Mouse (Mus musculus): ENCODE data around the gene Pkp1. TPM values are rescaled to one million over a fixed set of nuclear protein-coding genes. Genes with fewer than 3 reads are reported as not detected.

The Pkp1 gene
- polyA plus RNA-seq, 1 experiment: not detected

DNA sequence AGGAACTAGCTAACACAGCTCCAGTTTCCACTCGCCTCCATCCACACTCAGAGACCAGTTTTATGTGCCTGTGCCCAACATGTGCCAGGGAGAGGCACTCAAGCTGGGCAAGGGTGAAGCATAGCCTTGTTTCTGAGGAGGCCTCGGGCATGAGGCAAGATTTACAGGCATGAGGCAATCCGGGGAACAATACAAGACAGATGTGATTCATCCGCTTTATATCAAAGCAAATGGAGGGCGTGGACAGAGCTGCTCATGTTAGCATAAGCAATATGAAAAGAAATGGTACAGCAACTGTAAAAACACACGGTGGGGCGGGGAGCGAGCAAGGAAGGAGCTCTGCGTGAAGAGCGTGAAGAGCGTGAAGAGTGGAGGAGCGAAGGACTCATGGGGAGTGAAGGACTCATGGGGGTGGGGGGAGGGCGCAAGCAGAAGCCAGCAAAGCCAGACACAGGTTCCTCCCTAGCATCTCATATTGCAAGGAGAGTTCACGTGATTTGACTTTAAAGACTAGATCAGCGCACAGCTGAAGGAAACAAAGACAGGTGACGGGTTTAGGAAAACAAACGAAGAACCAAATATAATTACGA lies 14.8 kb upstream of the Pkp1 start:
- TF ChIP-seq CTCF (IDR thresholded peaks at IDR 0.05; ENCODE audit: extremely low read depth, insufficient read depth, insufficient read length, insufficient replicate concordance): no peak
- no peak for TF ChIP-seq POLR2A (IDR thresholded peaks at IDR 0.05; ENCODE audit: low read depth, low read length)
- Histone ChIP-seq H3K4me3 (ENCODE audit: extremely low read depth, insufficient read depth, insufficient read length) (no peak overlapping the region), H3K4me1 (ENCODE audit: control insufficient read depth, insufficient read depth, insufficient read length) (peaks cover 7% of the 10 kb centered on the region; the same call in 1 of the 2 replicates), H3K27ac (ENCODE audit: insufficient read depth, low read length) (no peak overlapping the region), H3K36me3 (ENCODE audit: control insufficient read depth, insufficient read depth, low read length) (no peaks in the 10 kb centered on the region), H3K27me3 (ENCODE audit: control insufficient read depth, insufficient read depth, low read length) (no peaks in the 10 kb centered on the region)
- no peak for DNase-seq (ENCODE audit: low read depth in 1 of 2, low spot score in 2 of 2)
- 90% methylated on average over 18 of the region's 18 CpGs for WGBS

DNA sequence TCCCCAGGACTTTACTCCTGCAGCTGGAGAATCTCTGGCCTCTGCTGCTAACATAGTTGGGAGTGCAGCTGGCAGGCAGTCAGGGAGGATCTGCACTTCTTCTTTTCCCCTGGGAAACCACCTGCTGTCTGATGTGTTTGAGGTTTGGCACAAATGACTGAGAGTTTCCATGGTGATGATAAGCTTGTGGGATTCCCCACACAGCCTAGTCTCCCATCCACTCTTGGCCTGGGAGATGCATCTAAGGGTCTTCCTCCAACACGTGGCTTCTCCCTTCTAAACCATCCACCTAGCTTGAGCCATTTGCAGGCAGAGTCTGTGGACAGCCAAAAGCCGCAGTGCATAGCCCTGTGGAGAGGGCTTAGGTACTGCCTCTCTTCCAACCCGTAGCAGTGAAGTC lies 10.9 kb upstream of the Pkp1 start:
- no peak overlapping the region for H3K27ac ChIP-seq (ENCODE audit: insufficient read depth, low read length)
- H3K27me3 ChIP-seq (ENCODE audit: control insufficient read depth, insufficient read depth, low read length): no peaks in the 10 kb centered on the region
- no peak overlapping the region for H3K4me3 ChIP-seq (ENCODE audit: extremely low read depth, insufficient read depth, insufficient read length)
- H3K4me1 ChIP-seq (ENCODE audit: control insufficient read depth, insufficient read depth, insufficient read length): peaks cover 7% of the 10 kb centered on the region; the same call in 1 of the 2 replicates
- DNase-seq (ENCODE audit: low read depth in 1 of 2, low spot score in 2 of 2): no peak
- TF ChIP-seq POLR2A (IDR thresholded peaks at IDR 0.05; ENCODE audit: low read depth, low read length) (no peak), CTCF (IDR thresholded peaks at IDR 0.05; ENCODE audit: extremely low read depth, insufficient read depth, insufficient read length, insufficient replicate concordance) (no peak)
- H3K36me3 ChIP-seq (ENCODE audit: control insufficient read depth, insufficient read depth, low read length): no peaks in the 10 kb centered on the region
- 45% methylated on average over 3 of the region's 3 CpGs for WGBS

DNA sequence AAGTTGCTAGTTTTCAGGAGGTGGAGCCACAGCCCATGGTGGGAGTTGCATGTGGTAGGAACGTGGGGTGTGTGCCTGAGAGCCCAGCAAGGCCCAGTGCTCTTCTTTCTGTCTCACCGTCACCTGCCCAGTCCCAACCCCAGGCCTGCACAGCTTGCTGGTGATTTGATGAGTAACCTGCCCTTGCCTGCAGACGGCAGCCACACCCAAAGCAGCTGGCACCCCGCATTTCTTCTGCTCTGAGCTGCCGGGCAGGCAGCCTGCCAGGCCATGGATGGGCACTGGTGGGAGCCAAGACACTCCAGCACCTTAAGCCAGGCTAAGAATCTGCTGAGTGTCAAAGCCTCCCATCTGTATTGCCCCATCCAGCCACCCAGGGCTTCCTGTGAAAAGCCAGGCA lies 6.8 kb upstream of the Pkp1 start:
- Histone ChIP-seq H3K27ac (ENCODE audit: insufficient read depth, low read length) (no peak overlapping the region), H3K4me3 (ENCODE audit: extremely low read depth, insufficient read depth, insufficient read length) (no peak overlapping the region), H3K4me1 (ENCODE audit: control insufficient read depth, insufficient read depth, insufficient read length) (peaks cover 7% of the 10 kb centered on the region; the same call in 1 of the 2 replicates), H3K36me3 (ENCODE audit: control insufficient read depth, insufficient read depth, low read length) (no peaks in the 10 kb centered on the region), H3K27me3 (ENCODE audit: control insufficient read depth, insufficient read depth, low read length) (no peaks in the 10 kb centered on the region; the same call in 1 of the 2 replicates)
- TF ChIP-seq POLR2A (IDR thresholded peaks at IDR 0.05; ENCODE audit: low read depth, low read length) (no peak), CTCF (IDR thresholded peaks at IDR 0.05; ENCODE audit: extremely low read depth, insufficient read depth, insufficient read length, insufficient replicate concordance) (no peak)
- 58% methylated on average over 5 of the region's 5 CpGs for WGBS
- no peak for DNase-seq (ENCODE audit: low read depth in 1 of 2, low spot score in 2 of 2)

DNA sequence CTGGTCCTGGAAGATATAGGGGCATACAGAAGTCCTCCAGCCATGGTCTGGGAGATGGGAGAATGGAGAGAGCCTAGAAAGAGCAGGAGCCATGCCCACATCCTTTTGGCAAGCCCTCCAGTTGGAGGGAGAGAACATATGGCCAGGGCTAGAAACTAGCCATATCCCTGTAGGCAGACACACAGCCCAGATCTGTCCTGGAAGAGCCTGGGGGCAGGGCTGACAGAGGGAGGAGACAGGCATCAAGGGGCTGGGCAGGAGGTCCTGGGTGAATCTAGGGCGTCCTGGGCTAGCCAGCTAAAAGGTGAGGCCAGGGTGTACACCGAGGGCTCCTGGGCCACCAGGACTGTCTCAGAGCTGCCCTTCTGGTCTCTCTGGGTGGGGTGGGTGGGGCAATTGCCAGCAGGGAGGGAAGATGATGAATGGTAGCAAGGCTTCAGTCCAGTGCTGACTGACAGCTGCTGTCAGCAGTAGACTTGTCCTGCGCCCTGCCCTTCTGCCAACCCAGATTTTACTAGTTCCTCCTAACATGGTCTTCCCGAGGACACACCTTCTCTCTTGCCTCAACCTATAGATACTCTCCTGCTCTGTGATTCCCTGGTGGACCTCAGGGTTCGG lies 5.5 kb upstream of the Pkp1 start:
- no peaks in the 10 kb centered on the region; the same call in 1 of the 2 replicates for H3K27me3 ChIP-seq (ENCODE audit: control insufficient read depth, insufficient read depth, low read length)
- 76% methylated on average over 5 of the region's 5 CpGs for WGBS
- H3K27ac ChIP-seq (ENCODE audit: insufficient read depth, low read length): no peak overlapping the region

DNA sequence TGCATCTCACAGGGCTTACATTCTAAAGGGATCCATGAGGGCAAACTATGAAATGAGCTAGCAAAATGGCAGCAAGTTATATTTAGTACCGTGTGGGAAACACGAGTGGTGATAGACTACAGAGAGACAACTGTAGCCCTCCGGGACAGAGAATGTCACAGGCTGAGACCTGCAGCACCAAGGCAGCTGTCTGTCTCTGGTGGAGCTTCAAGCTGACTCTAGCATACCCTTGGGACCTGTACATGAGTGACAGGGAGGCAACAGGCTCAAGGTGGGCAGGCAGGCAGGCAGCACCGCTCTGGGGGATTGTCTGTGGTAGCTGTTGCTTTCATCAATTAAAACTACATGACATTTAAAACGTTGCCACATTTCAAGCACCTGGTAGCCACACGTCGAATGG lies 4.2 kb upstream of the Pkp1 start:
- no peak overlapping the region for H3K4me3 ChIP-seq (ENCODE audit: extremely low read depth, insufficient read depth, insufficient read length)

More for the DNA sequence above, 5.5 kb upstream of the Pkp1 start:
- peaks cover under 1% of the 10 kb centered on the region; the same call in 1 of the 2 replicates for H3K4me1 ChIP-seq (ENCODE audit: control insufficient read depth, insufficient read depth, insufficient read length)
- no peak overlapping the region for H3K4me3 ChIP-seq (ENCODE audit: extremely low read depth, insufficient read depth, insufficient read length)
- no peak for DNase-seq (ENCODE audit: low read depth in 1 of 2, low spot score in 2 of 2)
- no peaks in the 10 kb centered on the region for H3K36me3 ChIP-seq (ENCODE audit: control insufficient read depth, insufficient read depth, low read length)
- TF ChIP-seq CTCF (IDR thresholded peaks at IDR 0.05; ENCODE audit: extremely low read depth, insufficient read depth, insufficient read length, insufficient replicate concordance) (no peak), POLR2A (IDR thresholded peaks at IDR 0.05; ENCODE audit: low read depth, low read length) (no peak)

DNA sequence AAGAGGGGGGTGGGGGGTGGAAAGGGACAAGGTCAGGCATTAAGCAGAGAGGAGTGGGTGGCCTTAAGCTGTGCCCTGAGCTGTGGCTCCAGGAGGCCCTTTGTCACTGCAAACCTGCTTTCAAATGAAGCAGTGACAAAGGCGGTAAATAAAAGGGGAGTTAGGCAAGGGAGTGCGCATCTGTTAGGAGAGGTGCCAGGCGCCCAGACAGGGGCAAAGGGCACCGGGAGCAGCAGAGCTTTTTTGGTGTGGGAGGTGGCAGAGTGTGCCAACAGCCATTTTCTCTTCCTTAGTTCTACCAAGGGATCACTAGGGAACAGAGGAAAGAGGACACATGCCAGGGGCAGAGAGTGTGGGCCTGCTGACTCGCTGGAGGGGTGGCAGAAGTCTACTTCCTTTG lies 1.8 kb downstream of the Pkp1 start:
- Histone ChIP-seq H3K27ac (ENCODE audit: insufficient read depth, low read length) (no peak overlapping the region), H3K36me3 (ENCODE audit: control insufficient read depth, insufficient read depth, low read length) (no peaks in the 10 kb centered on the region), H3K4me1 (ENCODE audit: control insufficient read depth, insufficient read depth, insufficient read length) (no peaks in the 10 kb centered on the region), H3K27me3 (ENCODE audit: control insufficient read depth, insufficient read depth, low read length) (peaks cover 2% of the 10 kb centered on the region; the same call in 1 of the 2 replicates), H3K4me3 (ENCODE audit: extremely low read depth, insufficient read depth, insufficient read length) (no peak overlapping the region)
- no peak for TF ChIP-seq CTCF (IDR thresholded peaks at IDR 0.05; ENCODE audit: extremely low read depth, insufficient read depth, insufficient read length, insufficient replicate concordance)
- TF ChIP-seq POLR2A (IDR thresholded peaks at IDR 0.05; ENCODE audit: low read depth, low read length): no peak
- DNase-seq (ENCODE audit: low read depth in 1 of 2, low spot score in 2 of 2): no peak
- 42% methylated on average over 5 of the region's 5 CpGs for whole genome bisulfite sequencing

More for the DNA sequence above, 4.2 kb upstream of the Pkp1 start:
- Histone ChIP-seq H3K27me3 (ENCODE audit: control insufficient read depth, insufficient read depth, low read length) (peaks cover 2% of the 10 kb centered on the region; the same call in 1 of the 2 replicates), H3K27ac (ENCODE audit: insufficient read depth, low read length) (no peak overlapping the region), H3K4me1 (ENCODE audit: control insufficient read depth, insufficient read depth, insufficient read length) (no peaks in the 10 kb centered on the region), H3K36me3 (ENCODE audit: control insufficient read depth, insufficient read depth, low read length) (no peaks in the 10 kb centered on the region)
- TF ChIP-seq CTCF (IDR thresholded peaks at IDR 0.05; ENCODE audit: extremely low read depth, insufficient read depth, insufficient read length, insufficient replicate concordance): no peak
- TF ChIP-seq POLR2A (IDR thresholded peaks at IDR 0.05; ENCODE audit: low read depth, low read length): no peak
- 70% methylated on average over 7 of the region's 7 CpGs for WGBS
- DNase-seq (ENCODE audit: low read depth in 1 of 2, low spot score in 2 of 2): no peak

All from spleen, adult 2 months (tissue).